Mouse (Mus musculus): ENCODE data around the gene 1700080E11Rik.
"Not testable (repeated sequence)": the region's sequence is repeated elsewhere in the genome, so short reads cannot be mapped to it uniquely, and the experiment has no call there.

1700080E11Rik gene

DNA sequence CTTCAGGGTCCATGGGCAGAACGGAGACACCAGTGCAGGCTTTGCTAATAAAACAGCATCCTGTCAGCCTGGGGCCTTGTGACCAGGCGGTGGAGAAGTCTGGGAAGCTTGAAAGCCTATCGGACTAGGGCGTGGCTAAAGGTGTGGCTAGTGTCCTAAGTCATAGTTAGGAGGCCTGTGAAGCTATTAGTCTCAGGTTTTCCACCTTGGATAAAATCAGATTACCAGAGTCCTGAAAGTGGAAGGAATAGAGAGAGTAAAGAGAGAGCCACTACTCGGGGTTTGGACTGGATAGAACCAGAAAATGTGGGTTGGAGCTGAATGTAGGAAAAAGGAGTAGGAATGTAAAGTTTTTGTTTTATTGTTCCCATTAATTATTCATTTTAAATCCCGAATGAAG, at the start of gene 1700080E11Rik:
1700080E11Rik (minus strand) TSS at position 101 of the 400 bp plus-strand sequence.
- no peak for DNase-seq

DNA sequence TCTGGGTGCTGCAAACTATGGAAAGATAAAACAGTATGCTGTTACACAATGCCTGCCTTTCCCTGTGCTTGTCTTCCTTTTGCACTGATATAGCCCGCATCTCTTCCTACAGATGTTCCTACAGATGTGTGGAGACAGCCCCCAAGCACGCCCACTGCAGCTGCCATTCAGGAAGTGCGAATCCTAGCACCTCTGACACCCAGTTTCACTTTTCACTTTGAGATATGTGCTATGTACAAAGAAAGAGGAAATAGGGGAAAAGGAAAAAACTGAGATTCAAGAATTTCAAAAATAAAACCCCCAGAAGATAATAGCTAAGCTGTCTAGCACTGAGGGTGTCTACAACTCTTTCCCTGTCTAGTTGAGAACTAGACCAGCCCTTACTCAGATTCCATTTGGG, 41.8 kb upstream of the 1700080E11Rik start:
- no peak for DNase-seq

DNA sequence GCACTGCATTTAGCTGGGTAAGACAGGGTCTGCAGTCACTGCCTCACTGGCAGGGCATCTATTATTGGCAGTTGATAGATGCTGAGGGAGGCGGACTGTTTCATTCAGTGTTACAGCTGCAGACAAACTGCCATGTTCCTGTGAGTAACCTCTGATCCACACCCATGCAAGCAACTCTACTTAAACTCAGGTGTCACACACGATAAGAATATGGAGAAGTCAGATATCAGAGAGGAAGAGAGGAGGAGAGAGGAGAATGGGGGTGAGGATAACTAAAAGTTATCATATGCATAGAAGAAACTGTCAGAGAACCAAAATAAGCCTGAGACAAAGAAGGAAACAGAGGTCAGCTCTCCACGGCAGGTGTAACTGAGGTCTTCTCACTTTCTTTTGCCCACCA, 37.5 kb upstream of the 1700080E11Rik start:
- no peak for DNase-seq

DNA sequence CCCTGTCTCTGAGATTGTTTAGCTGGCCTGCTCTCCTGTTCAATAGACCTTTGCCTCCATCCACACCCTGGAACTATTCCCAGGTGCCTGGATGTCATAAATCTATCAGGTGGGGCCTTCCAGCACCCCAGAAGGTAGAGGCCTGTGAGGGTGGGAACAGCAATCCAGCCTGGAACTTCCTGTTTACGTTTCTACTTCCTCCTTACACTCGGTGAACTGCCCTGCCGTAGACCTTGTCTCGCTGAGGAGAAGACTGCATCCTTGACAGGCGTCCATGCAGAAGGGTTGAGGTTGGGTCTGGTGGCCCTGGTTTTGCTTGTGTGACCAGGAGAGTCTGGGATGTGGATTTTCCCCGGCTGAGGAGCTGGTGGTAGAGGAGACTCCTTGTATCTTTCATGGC, 5.7 kb downstream of the 1700080E11Rik start:
- DNase-seq: no peak

DNA sequence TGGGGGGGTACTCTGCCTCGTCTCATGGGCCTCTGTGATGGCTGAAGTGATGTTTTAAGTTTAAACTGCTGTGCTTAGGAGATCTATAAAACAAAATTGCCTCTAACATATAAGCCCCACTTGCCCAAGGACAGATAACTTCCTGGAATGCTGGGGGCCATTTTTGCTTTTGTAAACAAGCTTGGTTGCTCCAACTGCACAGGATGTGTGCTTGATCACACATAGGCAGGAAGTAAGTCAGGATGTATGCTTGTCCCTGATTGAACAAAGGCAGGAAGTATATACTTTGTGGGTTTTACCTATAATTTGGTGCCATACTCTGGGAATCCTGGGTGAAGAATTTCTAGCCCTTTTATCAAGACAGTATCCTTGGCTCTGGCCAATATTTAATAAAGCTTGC, 8.5 kb downstream of the 1700080E11Rik start:
- no peak for DNase-seq

DNA sequence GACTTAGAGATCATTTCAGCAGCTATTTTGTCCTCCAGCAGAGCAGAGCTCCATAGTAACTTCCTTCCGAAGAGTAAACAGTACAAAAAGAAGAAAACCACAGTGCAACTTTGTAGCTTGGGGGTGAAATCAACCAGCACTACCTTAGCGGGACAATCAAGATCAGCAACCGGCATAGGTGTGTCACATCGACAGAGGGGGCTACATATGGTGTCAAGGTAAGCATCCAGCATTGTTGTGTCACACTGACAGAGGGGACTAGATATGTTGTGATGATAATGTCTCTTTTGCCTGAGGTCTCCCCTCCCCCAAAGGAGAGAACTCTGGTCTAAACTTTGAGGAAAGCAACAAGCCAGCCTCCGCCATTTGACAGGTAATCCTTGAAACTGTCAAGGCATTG, 10.4 kb downstream of the 1700080E11Rik start:
- DNase-seq: no peak

DNA sequence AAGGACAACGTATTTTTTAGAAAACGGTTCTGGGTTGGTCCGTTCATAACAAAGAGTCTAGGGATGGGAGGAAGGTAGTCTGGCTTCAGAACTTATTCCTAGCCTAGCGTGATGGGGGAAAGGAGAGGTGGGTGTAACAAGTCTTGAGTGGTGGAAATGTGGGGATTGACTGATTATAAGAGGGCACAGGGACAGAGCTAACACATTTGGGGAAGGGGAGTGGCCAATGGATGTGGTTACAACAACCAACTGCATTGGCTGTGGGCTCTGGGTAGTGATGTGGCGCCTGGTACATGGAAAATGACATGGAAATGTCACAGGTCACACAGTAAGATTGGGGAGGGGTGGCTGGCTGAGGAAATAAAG, 12.9 kb downstream of the 1700080E11Rik start:
- no peak for DNase-seq

DNA sequence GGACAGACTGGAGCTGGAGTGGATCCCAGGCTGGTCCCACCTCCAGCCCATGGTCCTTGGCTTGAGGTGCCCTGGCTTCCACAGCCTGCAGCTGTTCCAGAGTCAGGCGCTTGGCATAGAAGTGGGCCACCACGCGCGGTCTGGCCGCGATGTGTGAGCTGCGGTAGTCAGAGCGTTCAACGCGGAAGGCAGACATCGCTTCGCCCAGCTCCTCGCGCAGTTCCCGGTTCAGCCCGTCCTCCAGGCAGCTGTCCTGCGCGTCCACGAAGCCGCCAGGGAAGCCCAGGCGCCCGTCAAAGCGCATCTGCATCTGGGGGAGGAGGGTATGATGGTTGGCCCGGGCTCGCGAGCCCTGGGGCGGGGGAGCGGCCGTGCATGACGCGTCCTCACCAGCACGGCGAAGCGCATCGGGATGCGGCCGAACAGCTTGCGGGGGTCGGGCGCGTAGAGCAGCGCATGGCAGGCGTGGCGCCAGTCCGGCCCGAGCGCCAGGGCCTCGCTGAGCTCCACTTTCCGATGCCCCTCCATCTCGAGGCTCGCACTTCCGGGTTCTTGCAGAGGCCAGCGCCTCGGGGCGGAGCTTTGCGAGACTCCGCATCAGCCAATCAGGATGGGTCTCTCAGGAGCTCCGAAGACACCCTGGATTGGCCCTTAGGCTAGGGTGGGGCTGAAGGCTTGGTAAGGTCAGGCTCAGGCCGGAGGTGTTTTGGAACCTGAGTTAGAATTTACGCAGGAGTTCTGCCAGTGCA, 13.5 kb downstream of the 1700080E11Rik start, which contains the start of gene Nudt16:
Nudt16 (minus strand) TSS at position 572 of the 749 bp plus-strand sequence.
- peak; percentile 89 for DNase-seq

DNA sequence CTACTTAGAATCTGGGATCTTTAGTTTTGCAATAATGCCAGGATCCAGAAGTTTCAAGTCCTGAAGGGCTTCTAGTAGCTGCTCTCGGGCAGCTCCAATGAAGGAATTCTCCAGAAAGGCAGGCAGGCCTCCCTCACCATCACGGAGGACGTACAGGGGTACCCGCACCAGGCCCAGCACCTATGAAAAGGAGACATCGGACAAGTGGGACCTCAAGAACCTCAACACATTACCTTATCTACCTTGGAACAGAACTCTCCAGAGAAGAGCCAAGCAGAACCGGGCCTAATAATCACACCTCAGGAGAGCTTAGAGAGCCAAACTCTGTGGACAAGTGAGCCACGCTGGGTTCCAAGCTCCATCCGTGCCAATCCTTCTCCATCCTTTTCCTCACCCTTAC, 14.6 kb downstream of the 1700080E11Rik start:
- DNase-seq: no peak

DNA sequence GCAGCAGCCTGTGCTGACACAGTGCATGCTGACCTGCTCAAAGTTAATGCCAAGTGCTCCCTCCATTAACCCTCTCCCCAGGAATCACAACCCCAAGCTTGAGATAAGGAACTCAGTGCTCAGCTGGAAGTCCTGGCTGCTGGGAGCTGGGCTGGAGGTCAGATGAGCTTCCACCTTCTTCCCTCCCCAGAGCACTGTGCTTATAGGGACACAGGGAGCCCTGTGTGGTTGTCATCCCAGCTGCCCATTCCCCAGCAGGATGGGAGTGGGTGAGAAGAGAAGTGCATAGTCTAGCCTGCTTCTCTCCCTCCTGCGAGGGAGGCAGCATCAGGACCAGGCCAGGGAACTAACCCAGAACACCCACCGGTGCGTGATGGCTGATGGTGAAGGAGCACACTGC, 19.7 kb downstream of the 1700080E11Rik start:
- not testable (repeated sequence) for DNase-seq

DNA sequence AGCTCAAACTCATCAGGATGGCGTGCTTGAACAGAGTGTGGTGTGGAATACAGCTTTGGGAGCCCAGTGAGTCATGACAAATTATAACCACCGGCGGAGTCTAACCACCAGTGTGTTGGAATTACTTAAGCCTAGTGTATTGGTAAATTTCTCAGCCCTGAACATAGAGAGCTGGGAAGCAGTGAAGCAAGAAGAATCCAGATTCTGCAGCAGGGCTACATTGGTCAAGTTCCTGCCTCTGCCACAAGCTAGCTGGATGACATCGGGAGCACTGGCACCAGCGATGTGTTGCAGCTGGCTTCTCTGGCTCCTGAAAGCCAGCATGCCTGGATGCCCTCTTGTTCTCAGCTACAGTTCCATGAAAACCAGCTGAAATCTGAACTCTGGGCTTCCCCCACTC, 41.0 kb downstream of the 1700080E11Rik start:
- DNase-seq: no peak

DNA sequence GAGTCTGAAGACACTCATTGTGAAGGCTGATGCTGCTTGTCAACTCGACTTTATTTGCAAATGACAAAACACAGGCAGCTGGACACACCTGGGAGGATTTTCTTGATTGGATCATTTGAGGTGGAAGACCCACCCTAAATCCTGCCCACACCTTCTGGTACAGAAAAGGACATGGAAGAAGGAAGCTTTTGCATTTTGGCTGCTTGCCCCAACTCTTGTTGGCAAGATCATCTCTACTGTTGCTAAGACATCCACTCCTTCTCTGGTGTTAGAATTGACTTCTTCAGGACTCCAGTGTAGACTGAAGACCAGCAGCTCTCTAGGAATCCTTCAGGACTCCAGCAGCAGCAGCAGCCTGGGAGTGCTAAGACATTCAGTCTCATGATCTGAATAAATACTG, 43.0 kb downstream of the 1700080E11Rik start:
- no peak for DNase-seq

DNA sequence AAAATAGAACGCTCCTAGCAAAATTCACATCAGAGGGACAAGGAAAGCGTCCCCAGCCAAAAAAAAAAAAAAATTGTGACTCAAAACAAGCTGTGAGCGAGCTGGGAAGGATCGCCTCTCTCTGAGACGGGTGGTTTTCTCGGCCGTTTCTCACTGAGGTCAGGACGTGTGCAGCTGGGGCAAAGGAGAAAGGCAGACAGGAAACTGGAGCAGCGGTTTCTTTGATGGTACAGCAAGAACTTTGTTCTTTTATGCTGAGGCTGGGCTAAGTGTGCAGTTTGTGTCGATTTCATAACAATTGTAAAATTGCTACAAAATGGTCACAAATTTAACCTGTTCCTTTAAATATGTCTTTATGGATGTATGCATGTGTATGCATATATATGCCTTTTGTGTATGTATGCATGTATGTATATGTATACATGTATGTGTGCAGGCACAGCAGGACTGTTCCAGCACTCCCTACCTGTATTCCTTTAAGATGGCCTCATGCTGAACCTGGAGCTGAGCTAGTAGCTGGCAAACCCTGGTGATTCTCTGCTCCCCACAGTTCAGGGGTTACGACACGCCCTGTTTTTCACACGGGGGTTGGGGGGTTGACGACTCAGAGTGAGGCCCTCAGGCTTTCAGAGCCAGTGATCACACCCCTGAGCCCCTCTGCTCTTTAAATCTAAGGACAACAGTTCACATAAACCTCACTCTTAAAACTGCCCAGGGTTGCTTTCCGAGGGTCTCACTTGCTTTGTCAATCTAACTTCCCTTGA, 43.9 kb downstream of the 1700080E11Rik start:
- no peak for DNase-seq

Data from B cell, adult 2 months (primary cell).